Mouse (Mus musculus) liver, adult 2 months (tissue): Measurements from ENCODE around the gene Foxred2.

Experiments
- CTCF ChIP-seq: fragments of 200-500 bp; IDR thresholded peaks from 2 replicates; pipeline ENCODE4 v1.5.1; 2011; ENCODE audit warnings: low read depth, low read length, control low read depth
- POLR2A ChIP-seq: fragments of 200-500 bp; IDR thresholded peaks from 2 replicates; pipeline ENCODE4 v1.6.1; 2011; ENCODE audit warnings: low read length, control low read depth; ENCODE audit not compliant: insufficient read depth; ENCODE audit errors: extremely low read depth

- TF ChIP-seq POLR2A (no peak), CTCF (no peak)
Observed at GRCm38 (mm10) chr15:78001400-78001799, 44.9 kb upstream of the Foxred2 start.
